Mouse (Mus musculus): ENCODE results near the gene Spag8. TPM values are rescaled to one million over a fixed set of nuclear protein-coding genes. Genes with fewer than 3 reads are reported as not detected.

Spag8 gene
- polyA plus RNA-seq, 1 experiment, result 2.6 TPM

DNA sequence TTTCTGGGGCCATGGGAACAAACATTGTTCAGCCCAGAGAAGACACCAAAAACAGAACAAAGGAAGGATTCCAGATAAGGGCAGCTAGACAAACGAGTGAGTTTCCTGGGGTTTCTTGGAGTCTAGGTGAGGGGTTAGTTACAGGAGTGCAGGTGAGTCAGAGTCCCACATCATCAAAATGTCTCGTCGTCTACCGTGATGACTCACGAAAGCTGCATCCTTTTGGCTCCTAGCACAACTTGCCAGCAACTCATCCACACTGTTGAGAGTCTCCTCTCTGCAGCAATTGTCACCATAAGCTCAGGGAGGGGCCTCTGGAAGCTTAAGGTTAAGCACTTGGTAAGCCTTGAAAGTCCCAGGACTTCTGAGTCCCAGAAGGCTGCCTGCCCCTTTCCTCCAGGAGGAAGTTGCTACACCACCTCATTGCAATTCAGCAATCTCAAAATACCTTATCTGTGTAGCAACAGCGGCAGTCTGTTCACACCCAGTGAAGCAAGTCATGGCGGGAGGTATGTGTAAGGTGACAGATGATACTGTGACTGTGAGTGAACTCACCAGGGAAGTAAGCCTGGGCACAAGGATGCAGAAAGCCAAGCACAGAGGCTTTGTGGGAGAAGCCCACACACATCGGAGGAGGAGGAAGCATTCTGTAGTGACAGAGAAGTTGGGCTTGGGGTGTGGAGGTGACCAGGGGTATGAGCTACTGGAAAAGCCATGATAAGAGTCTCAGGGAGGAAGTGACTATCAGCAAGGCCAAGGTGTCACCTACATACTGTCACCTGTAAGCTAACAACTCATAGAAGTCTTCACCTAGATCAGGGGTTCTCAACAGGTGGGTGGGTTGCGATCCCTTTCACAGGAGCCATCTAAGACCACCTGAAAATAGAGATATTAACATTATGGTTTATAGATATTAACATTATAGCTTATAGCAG lies 48.4 kb downstream of the Spag8 start:
- no peak for DNase-seq (ENCODE audit: extremely low spot score in 1 of 2, low spot score in 1 of 2)

DNA sequence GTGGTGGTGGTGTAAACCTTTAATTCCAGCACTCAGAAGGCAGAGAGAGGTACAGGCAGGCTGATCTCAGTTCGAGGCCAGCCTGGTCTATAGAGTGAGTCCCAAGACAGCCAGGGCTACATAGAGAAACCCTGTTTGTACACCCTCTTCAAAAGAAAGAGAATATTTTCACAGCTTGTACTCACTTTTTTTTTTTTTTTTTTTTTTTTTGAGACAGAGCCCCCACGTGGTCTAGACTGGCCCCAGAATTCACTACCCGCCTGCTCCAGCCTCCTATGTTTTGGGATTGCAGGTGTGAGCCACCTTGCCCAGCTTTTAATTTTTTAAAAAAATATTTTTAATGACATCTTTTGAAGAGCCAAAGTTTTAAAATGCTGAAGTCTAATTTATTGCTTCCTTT lies 49.3 kb downstream of the Spag8 start:
- no peak for DNase-seq (ENCODE audit: extremely low spot score in 1 of 2, low spot score in 1 of 2)

Other genes with a start within 250 kb of the Spag8 start
- gene Fam166b, start 224.5 kb downstream of the Spag8 start, polyA plus RNA-seq (2012; rRNA removed), result 1.1 and 1.2 TPM in 2 replicates
- 70.5 and 78.2 TPM in 2 replicates for gene Tesk1, start 211.7 kb downstream of the Spag8 start, polyA plus RNA-seq (2012; rRNA removed)
- gene Cd72, start 199.0 kb downstream of the Spag8 start, polyA plus RNA-seq (2012; rRNA removed), result 0.64 and 1.6 TPM in 2 replicates
- gene Sit1, start 169.9 kb downstream of the Spag8 start, polyA plus RNA-seq (2012; rRNA removed), result 0.16 TPM in 1 of 2 replicates, not detected in the other
- 88.4 and 126 TPM in 2 replicates for gene Ccdc107, start 160.7 kb downstream of the Spag8 start, polyA plus RNA-seq (2012; rRNA removed)
- 1.3 and 1.6 TPM in 2 replicates for gene Arhgef39, start 153.9 kb downstream of the Spag8 start, polyA plus RNA-seq (2012; rRNA removed)
- gene Car9, start 146.6 kb downstream of the Spag8 start, polyA plus RNA-seq (2012; rRNA removed), result 0.11 and 0.14 TPM in 2 replicates
- gene Tpm2, start 129.8 kb downstream of the Spag8 start, polyA plus RNA-seq (2012; rRNA removed), result 11.8 and 15.7 TPM in 2 replicates
- 59.9 and 78.4 TPM in 2 replicates for gene Creb3, start 91.3 kb downstream of the Spag8 start, polyA plus RNA-seq (2012; rRNA removed)
- gene Tln1, start 90.9 kb downstream of the Spag8 start, polyA plus RNA-seq (2012; rRNA removed), result 42.4 and 43.2 TPM in 2 replicates
- 35.5 and 39.6 TPM in 2 replicates for gene Rgp1, start 74.9 kb downstream of the Spag8 start, polyA plus RNA-seq (2012; rRNA removed)
- gene Gba2, start 74.7 kb downstream of the Spag8 start, polyA plus RNA-seq (2012; rRNA removed), result 85.8 and 91.4 TPM in 2 replicates
- gene Msmp, start 69.1 kb downstream of the Spag8 start, polyA plus RNA-seq (2012; rRNA removed), result not detected in 2 replicates
- 119 and 122 TPM in 2 replicates for gene Npr2, start 21.7 kb downstream of the Spag8 start, polyA plus RNA-seq (2012; rRNA removed)
- 75.8 and 81.1 TPM in 2 replicates for gene Hint2, start 2.9 kb upstream of the Spag8 start, polyA plus RNA-seq (2012; rRNA removed)
- 35.5 and 38.0 TPM in 2 replicates for gene Tmem8b, start 15.4 kb upstream of the Spag8 start, polyA plus RNA-seq (2012; rRNA removed)
- gene Fam221b, start 15.6 kb upstream of the Spag8 start, polyA plus RNA-seq (2012; rRNA removed), result 0.88 and 0.94 TPM in 2 replicates
- gene Olfr70, start 47.2 kb upstream of the Spag8 start, polyA plus RNA-seq (2012; rRNA removed), result not detected in 2 replicates
- gene Olfr71, start 56.7 kb upstream of the Spag8 start, polyA plus RNA-seq (2012; rRNA removed), result not detected in 2 replicates
- 1.9 and 2.8 TPM in 2 replicates for gene Hrct1, start 73.6 kb upstream of the Spag8 start, polyA plus RNA-seq (2012; rRNA removed)
- gene Spaar, start 76.4 kb upstream of the Spag8 start, polyA plus RNA-seq (2012; rRNA removed), result 0.97 and 1.2 TPM in 2 replicates
- gene Olfr159, start 117.4 kb upstream of the Spag8 start, polyA plus RNA-seq (2012; rRNA removed), result not detected in 2 replicates
- gene Olfr156, start 170.3 kb upstream of the Spag8 start, polyA plus RNA-seq (2012; rRNA removed), result not detected in 2 replicates
- gene Olfr157, start 186.6 kb upstream of the Spag8 start, polyA plus RNA-seq (2012; rRNA removed), result not detected in 2 replicates
- 0.08 TPM in 1 of 2 replicates, not detected in the other for gene Olfr155, start 198.0 kb upstream of the Spag8 start, polyA plus RNA-seq (2012; rRNA removed)
- gene Reck, start 221.9 kb upstream of the Spag8 start, polyA plus RNA-seq (2012; rRNA removed), result 12.5 and 13.4 TPM in 2 replicates

All from frontal cortex, adult 2 months (tissue).